Mouse (Mus musculus) telencephalon, adult 2 months (tissue): ENCODE data around the gene Iffo2.

Source experiments
- DNase-seq: peaks from one replicate; pipeline ENCODE4 v3.0.0-alpha.2; 2011; ENCODE audit warnings: low read depth, low spot score

Gene Iffo2

GRCm38 (mm10) chr4:139606732-139607131 lies 76.4 kb downstream of the Iffo2 start:
- no peak for DNase-seq

- no peak for DNase-seq
Observed at GRCm38 (mm10) chr4:139608975-139609374, 78.6 kb downstream of the Iffo2 start.

GRCm38 (mm10) chr4:139610954-139611353 lies 80.6 kb downstream of the Iffo2 start:
- DNase-seq = no peak

- DNase-seq = no peak
Observed at GRCm38 (mm10) chr4:139611542-139611953, 81.2 kb downstream of the Iffo2 start.

GRCm38 (mm10) chr4:139614524-139615260 lies 84.3 kb downstream of the Iffo2 start:
- DNase-seq = no peak

GRCm38 (mm10) chr4:139616276-139617000 lies 86.1 kb downstream of the Iffo2 start:
- DNase-seq = no peak

GRCm38 (mm10) chr4:139617001-139617364 lies 86.6 kb downstream of the Iffo2 start:
- no peak for DNase-seq

GRCm38 (mm10) chr4:139619765-139620164 lies 89.4 kb downstream of the Iffo2 start:
- no peak for DNase-seq

- DNase-seq = peak; percentile 99
Observed at GRCm38 (mm10) chr4:139622373-139623282, 92.3 kb downstream of the Iffo2 start, which contains the start of gene Aldh4a1. Aldh4a1 (plus strand) TSS chr4:139622866.

GRCm38 (mm10) chr4:139623434-139624115 lies 93.2 kb downstream of the Iffo2 start:
- DNase-seq = no peak

- no peak for DNase-seq
Observed at GRCm38 (mm10) chr4:139624116-139624489, 93.8 kb downstream of the Iffo2 start.

- no peak for DNase-seq
Observed at GRCm38 (mm10) chr4:139624706-139625105, 94.4 kb downstream of the Iffo2 start.

- no peak for DNase-seq
Observed at GRCm38 (mm10) chr4:139627361-139627760, 97.0 kb downstream of the Iffo2 start.

- no peak for DNase-seq
Observed at GRCm38 (mm10) chr4:139630171-139630570, 99.8 kb downstream of the Iffo2 start.

- no peak for DNase-seq
Observed at GRCm38 (mm10) chr4:139631141-139631540, 100.8 kb downstream of the Iffo2 start.

- no peak for DNase-seq
Observed at GRCm38 (mm10) chr4:139631569-139632253, 101.4 kb downstream of the Iffo2 start.

GRCm38 (mm10) chr4:139632254-139632580 lies 101.9 kb downstream of the Iffo2 start:
- DNase-seq = no peak

- DNase-seq = no peak
Observed at GRCm38 (mm10) chr4:139636373-139636772, 106.0 kb downstream of the Iffo2 start.

GRCm38 (mm10) chr4:139637847-139638246 lies 107.5 kb downstream of the Iffo2 start:
- no peak for DNase-seq

- no peak for DNase-seq
Observed at GRCm38 (mm10) chr4:139638356-139638755, 108.0 kb downstream of the Iffo2 start.

- no peak for DNase-seq
Observed at GRCm38 (mm10) chr4:139639801-139640200, 109.5 kb downstream of the Iffo2 start.
